Mouse (Mus musculus): ENCODE data around the gene Zfp184.
"Not testable (repeated sequence)": the region's sequence is repeated elsewhere in the genome, so short reads cannot be mapped to it uniquely, and the experiment has no call there.

The Zfp184 gene

DNA sequence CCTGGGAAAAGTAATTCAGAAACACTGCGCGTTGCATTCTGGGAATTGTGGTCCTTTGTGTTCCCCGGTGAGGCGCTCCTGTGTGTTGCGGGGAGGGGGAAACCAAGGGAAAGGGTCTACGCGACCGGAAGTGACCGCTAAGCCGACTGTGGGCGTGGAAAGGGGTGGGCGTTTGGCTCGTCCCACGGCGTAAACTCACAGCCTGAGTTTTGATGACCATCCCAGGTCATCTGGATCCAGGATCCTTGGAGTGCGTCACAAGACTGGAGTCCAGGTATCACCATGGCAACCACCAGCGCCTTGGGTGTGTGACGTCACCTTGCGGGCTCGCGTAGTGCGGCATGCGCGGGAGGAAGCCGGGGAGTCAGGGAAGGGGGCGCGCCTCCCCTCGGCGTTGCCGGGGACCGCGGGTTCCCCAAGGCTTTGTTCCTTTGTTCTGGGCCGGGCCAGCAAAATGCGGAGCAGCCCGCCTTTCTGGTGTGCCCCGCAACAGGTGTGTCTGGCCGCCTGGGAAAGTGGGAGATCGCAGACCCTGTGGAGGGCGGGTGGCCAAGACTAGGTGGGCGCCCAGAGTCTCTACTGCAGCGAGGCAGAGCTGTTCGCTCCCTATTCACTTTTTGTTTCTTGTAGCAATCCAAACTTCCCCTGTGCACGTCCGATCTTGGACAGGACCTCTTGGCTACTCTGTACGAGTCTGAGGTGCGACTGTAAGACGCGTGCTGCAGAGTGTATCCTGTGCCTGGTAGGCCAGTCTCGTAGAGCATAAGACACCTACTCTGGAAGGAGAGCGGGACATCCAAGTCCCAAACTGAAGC lies at the start of gene Zfp184:
TSS of gene Zfp184 (plus strand) at position 169 of the 815 bp plus-strand sequence.
- peak; percentile 98 for DNase-seq (ENCODE audit: low read depth, low spot score)

DNA sequence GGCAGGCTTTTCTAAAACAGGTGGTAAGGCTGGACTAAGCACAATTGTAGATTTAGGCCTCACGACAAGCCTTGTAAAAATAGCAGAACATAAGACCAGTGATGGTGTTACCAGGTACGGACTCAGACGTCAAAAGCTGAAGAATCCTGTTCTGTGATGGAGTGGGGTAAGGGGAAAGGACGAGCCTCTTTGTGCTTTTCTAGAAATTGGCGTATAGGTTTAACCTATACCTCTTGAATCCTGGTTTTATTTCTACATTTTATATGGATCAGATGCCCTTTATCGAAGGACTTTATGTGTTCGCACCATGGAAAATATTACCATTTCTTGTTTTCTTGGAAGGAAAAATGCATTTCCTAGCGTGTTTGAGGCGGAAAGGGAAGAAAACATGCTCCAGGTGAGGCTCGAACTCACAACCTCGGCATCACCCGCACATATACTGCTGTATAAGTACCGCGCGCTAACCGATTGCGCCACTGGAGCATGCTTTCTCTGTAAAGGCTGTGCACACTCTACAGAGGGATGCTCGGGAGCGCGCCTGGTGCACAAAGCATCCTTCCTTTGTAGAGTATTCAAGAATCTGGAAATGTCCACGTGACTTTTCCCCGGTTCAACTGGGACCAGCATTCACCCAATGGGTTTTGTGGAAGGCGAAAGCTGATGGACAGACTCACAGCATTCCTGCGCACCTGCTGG lies 48.2 kb upstream of the Zfp184 start:
- peak; percentile 93 for DNase-seq (ENCODE audit: low read depth, low spot score)

GRCm38 (mm10) chr13:21897245-21897634 lies 47.7 kb upstream of the Zfp184 start:
- DNase-seq (ENCODE audit: low read depth, low spot score) = no peak

GRCm38 (mm10) chr13:21900870-21901565 lies 43.9 kb upstream of the Zfp184 start:
- DNase-seq (ENCODE audit: low read depth, low spot score) = not testable (repeated sequence)

GRCm38 (mm10) chr13:21903500-21903899 lies 41.4 kb upstream of the Zfp184 start:
- DNase-seq (ENCODE audit: low read depth, low spot score) = no peak

DNA sequence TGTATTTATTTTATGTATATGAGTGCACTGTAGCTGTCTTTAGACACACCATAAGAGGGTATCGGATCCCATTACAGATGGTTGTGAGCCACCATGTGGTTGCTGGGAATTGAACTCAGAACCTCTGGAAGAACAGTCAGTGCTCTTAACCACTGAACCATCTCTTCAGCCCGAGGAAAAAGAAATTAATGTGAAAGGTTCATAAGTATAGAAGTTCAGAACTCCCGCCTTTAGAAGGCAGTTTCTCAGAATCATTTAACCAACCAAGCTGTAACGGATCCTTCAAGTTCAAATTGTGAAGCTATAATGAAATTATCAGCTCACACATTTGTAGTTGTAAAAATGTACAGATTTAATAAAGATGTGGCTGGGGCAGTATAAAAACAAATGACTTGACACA lies 40.8 kb upstream of the Zfp184 start:
- DNase-seq (ENCODE audit: low read depth, low spot score) = not testable (repeated sequence)

DNA sequence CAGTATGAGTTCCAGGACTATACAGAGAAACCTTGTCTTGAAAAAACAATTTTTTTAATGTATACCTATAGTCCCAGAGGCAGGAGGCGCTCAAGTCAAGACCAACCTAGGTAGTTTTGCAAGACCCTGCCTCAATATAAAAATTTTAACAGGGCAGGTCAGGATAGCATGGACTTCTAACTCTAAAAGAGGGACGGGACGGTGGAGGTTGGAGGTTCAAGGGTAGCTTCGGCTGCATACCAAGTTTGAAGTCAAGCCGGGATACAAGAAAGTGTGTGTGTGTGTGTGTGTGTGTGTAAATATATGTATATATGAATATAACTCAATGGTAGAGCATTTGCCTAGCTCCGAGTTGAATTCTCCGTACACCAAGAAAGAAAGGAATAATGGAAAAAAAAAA lies 38.6 kb upstream of the Zfp184 start:
- DNase-seq (ENCODE audit: low read depth, low spot score) = no peak

DNA sequence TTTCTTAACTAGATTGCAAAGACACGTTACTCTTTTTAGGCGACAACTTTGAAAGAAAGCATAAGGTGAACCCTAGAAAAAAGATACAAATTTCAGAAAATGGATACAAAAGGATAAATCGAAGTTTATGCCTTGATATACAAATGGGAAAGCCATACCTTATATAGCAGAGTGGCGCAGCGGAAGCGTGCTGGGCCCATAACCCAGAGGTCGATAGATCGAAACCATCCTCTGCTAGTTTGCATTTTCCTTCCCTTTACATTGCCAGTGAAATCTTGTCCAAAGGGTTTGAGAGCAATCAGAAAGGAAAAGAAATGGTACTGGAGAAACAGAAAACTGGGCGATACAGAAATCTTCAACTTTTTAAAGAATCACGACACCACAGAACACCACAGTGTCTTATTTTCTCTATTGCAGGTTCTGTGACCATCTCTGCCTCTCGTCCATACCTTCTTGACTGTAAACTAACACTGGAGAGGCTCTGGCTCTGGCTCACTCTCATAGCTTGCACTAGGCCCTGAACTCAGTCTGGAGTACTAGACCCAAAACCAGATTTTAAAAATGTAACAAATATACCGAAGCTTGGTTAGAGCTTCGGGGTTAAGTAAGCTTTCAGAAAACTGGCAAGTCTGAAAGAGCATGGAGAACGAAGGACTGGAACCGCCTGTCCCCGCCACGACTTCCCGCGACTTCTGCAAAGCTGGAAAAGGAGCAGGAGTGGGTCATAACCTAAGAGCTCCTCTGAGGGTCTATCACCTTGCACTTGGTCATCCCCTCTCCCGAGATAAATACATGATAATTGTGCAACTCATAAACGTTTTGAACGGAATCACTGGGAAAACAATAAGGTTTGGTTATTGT lies 37.7 kb upstream of the Zfp184 start:
- peak; percentile 76 for DNase-seq (ENCODE audit: low read depth, low spot score)

DNA sequence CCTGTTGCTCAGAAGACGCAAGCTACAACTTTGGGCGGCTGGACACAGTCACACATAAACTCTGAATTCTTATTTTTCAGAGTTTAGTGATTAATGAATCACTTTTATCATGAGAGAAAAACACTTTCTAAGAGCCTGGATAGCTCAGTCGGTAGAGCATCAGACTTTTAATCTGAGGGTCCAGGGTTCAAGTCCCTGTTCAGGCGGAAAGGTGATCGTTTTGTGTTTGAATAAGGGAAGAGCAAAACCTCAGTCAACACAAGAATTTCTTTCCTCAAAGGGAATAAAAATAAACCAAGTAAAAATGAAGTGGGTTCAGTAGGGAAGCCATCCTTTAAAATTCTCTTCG lies 37.1 kb upstream of the Zfp184 start:
- DNase-seq (ENCODE audit: low read depth, low spot score) = not testable (repeated sequence)

DNA sequence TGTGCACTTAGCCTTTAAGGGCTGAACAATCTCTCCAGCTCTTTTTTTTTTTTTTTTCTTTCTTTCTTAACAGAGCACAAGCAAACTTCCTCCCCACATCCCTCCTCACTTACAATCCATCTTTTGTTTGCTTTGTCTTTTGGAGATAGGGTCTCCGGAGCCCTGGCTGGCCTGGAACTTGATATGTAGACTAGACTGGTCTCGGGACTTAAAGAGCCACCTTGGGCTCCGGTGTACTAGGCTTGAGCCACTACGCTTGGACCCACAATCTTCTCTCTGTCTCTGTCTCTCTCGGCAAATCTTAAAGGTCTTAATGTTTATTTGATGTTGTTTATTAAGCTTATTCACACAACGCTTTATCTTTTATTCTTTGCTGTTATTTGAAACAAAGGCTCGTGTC lies 34.2 kb upstream of the Zfp184 start:
- no peak for DNase-seq (ENCODE audit: low read depth, low spot score)

GRCm38 (mm10) chr13:21911147-21911546 lies 33.7 kb upstream of the Zfp184 start:
- peak; percentile 81 for DNase-seq (ENCODE audit: low read depth, low spot score)

DNA sequence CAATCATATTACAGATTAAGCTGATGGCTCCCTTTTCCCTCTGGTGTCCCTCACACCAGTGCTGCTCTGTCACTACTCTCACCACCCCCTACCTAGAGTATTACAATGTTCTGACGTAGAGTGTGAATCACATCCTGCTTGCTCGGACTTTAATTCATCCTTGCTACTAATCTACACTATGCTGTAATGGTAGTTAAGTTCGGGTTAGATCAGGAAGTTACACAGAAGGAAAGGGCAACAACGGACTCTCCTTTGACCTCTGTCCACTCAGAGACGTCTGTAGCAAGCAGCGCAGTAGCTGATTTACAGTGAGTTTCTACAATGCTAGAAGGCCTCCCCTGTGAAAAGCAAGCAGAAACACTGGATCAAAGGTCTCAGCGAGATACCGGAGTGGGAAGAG lies 31.0 kb upstream of the Zfp184 start:
- no peak for DNase-seq (ENCODE audit: low read depth, low spot score)

DNA sequence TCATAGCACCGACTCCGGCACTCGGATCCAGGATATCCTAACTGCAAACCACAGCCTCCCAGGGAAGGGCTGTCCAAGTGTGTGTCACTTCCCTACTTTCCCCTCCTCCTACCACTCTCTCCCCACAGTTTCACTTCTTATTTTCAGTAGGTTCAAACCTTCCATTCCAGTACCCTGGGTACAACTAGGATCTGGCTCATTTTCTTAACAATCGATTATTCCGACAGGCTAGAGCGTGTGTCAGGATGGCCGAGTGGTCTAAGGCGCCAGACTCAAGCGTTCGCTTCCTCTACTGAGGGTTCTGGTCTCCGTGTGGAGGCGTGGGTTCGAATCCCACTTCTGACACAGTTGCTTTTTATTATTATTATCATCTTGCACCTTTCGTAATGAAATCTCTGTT lies 30.3 kb upstream of the Zfp184 start:
- DNase-seq (ENCODE audit: low read depth, low spot score) = peak; percentile 87

DNA sequence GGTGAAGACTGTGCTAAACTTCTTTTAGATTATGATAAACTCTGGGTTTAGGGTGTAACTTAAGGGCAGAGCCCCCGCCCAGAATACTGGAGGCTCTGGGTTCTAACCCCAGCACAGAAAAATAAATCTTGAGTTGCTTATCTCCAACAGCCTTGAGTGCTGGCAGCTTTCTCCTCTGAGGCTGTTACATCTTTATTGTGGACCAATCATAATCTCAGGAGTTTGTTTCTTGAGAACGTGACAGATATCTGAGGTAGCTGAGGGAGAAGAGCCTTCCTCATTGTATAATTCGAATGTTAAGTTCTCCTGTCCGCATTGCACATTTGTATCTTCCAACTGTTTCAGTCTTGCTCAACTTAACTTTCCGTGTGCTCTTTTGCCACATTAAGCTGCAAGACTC lies 29.4 kb upstream of the Zfp184 start:
- DNase-seq (ENCODE audit: low read depth, low spot score) = no peak

- no peak for DNase-seq (ENCODE audit: low read depth, low spot score)
Measured at GRCm38 (mm10) chr13:21916056-21916455, 28.8 kb upstream of the Zfp184 start.

DNA sequence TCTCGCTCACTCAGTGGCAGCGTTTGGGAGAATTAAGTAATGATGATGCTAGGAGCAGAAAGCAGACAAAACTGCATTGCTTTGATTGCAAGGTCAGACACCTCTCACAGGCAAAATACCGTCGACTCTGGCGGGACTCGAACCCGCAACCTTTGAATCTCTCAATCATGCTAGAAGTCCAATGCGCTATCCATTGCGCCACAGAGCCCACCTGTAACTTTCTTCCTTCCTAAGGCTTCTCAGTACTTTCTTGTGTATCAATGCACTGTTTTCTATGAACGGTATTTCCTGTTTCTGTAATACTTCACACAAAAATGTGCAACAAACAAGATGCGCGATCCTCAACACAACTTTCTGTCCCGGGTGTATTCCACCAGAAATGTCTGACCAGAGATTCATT lies 27.9 kb upstream of the Zfp184 start:
- peak; percentile 89 for DNase-seq (ENCODE audit: low read depth, low spot score)

DNA sequence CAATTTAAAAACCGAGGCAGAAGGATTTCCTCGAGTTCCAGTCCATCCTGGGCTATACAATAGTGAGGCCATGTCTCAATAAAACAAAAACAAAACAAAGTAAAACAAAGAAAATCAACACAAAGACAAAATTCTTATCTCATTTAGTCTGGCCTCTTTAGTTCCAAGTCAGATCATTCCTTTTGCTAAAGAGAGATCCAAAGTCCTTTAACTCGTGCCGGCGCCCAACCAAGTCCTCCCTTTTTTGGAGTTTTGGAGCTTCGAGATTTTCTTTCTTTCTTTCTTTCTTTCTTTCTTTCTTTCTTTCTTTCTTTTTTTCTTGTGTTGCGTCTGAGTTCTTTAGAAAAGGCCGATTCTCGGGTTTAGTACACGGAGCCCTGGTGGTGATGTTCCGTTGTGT lies 27.4 kb upstream of the Zfp184 start:
- no peak for DNase-seq (ENCODE audit: low read depth, low spot score)

GRCm38 (mm10) chr13:21917992-21918391 lies 26.9 kb upstream of the Zfp184 start:
- DNase-seq (ENCODE audit: low read depth, low spot score) = no peak

GRCm38 (mm10) chr13:21918570-21919419 lies 26.1 kb upstream of the Zfp184 start:
- peak; percentile 92 for DNase-seq (ENCODE audit: low read depth, low spot score)

DNA sequence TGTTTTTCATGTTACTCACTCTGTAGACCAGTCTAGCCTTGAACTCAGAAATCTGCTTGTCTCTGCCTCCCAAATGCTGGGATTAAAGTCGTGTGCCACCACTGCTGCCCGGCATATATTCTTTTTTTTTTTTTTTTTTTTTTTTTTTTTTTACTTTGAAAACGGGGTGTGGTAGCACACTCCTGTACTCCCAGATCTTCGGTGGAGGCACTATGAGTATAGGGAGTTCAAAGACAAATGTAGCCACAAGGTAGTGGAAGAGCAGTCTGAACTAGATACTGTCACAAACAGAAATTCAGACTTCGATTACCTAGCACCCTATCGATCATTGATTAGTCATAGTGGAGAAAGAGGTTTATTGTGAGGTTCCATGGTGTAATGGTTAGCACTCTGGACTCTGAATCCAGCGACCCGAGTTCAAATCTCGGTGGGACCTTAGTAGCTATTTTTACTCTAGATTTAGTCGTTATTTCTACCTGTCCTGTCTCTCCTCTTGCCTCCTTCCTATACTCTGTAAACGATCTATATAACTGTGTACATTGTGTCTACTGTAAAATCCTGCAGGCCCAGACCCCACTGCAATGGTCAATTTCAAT lies 25.0 kb upstream of the Zfp184 start:
- DNase-seq (ENCODE audit: low read depth, low spot score) = no peak

Measured in mesoderm, embryonic 11.5 days (tissue).